Mouse (Mus musculus): ENCODE data around the gene Ajap1.

Ajap1 gene

GRCm38 (mm10) chr4:153344999-153345398 lies 137.6 kb downstream of the Ajap1 start:
- DNase-seq: no peak

- DNase-seq: no peak
Observed at GRCm38 (mm10) chr4:153340887-153341286, 141.7 kb downstream of the Ajap1 start.

- DNase-seq: no peak
Observed at GRCm38 (mm10) chr4:153335301-153335799, 147.3 kb downstream of the Ajap1 start.

DNA sequence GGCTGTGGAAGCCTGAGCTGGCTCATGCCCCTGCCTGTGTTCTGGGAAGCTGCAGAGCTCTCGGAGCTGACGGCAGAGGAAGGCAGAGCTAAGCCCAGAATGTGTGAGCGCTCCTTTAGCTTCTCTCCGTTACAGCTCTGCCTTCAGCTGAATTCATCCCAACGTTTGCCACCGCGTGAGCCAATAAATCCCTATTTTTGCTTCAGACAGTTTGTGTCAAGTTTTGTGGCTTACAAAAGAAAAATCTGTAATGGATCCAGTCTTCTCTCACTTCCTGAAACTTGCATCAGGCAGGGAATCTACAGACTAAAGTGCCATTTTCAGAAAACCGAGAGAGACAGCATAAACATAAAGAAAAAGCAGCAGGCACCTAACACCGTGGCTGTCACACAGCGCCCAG lies 154.8 kb downstream of the Ajap1 start:
- no peak for DNase-seq
